Mouse (Mus musculus): ENCODE measurements around the gene Ccdc181. TPM values are rescaled to one million over a fixed set of nuclear protein-coding genes. Genes with fewer than 3 reads are reported as not detected.

Gene Ccdc181
- polyA plus RNA-seq, 1 experiment from 2014 or later = 22.4 TPM

DNA sequence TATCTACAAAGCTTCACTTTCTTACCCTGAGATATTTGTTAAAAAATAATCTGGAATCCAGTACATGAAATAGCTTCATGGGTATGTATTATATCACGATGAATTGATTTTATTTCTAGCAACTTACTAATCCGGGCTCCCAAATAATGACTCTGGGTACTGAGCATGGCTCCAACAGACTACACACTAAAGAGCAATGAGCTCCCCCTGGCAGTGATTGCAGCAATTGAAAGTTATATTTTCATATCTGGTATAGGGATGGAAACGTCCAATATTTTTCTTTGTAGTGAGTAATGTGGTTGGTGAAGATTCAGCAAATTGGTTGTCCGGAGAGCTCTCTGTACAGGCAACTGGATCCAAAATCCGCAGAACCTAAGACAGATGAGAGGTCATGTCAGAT lies 16.7 kb downstream of the Ccdc181 start:
- Histone ChIP-seq H3K4me1 (replicated peaks) (no peaks in the 10 kb centered on the region), H3K4me3 (no peak overlapping the region), H3K27ac (replicated peaks) (no peak overlapping the region), H3K9me3 (no peaks in the 10 kb centered on the region), H3K4me2 (no peak overlapping the region), H3K36me3 (peaks cover 53% of the 10 kb centered on the region), H3K27me3 (no peaks in the 10 kb centered on the region), H3K9ac (no peak overlapping the region)
- ATAC-seq (ENCODE audit: low read depth) = no peak
- 95% methylated on average over 5 of the region's 5 CpGs for WGBS

DNA sequence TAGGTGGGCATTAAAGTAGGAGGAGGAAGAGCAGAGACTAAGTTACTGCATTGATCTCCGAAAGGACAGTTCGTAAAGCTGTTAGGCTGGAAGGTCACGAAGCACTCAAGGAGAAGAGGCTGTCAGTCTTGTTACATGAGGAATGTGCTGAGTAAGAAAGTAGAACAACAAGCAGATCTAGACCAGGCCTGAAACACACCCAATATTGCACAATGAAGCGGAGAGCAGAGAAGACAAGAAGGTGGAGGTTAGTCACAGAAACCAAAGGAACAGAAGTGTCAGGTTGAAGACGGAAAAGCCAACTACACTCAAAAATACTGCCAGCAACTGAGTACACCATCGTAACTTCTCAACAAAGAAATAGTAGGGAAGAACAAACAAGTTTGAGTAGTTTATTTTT lies 18.7 kb downstream of the Ccdc181 start:
- ATAC-seq (ENCODE audit: low read depth) = no peak
- Histone ChIP-seq H3K9me3 (no peaks in the 10 kb centered on the region), H3K27ac (replicated peaks) (no peak overlapping the region), H3K9ac (no peak overlapping the region), H3K4me1 (replicated peaks) (no peaks in the 10 kb centered on the region), H3K4me2 (no peak overlapping the region), H3K4me3 (no peak overlapping the region), H3K27me3 (no peaks in the 10 kb centered on the region), H3K36me3 (peaks cover 70% of the 10 kb centered on the region)
- WGBS = 96% methylated on average over 6 of the region's 6 CpGs

DNA sequence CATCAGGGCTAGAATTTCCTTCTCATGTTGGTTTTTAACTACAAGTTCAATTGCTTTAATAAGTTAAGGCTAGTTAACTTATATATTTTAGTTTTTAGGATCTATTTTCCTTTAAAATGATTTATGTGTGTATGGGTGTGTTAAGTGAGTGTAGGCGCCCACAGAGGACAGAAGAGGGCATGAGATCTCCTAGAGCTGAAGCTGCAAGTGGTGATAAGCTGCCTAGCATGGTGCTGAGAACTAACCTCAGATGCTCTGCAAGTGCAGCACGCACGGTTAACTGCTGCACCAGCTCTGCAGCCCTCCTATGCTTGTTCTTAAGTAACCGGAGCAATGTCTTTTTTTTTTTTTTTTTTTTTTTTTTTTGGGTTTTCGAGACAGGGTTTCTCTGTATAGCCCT lies 21.1 kb downstream of the Ccdc181 start:
- Histone ChIP-seq H3K9me3 (no peaks in the 10 kb centered on the region), H3K27ac (replicated peaks) (no peak overlapping the region), H3K4me2 (no peak overlapping the region), H3K9ac (no peak overlapping the region), H3K36me3 (peaks cover 81% of the 10 kb centered on the region), H3K27me3 (no peaks in the 10 kb centered on the region), H3K4me1 (replicated peaks) (no peaks in the 10 kb centered on the region), H3K4me3 (no peak overlapping the region)
- 95% methylated on average over 4 of the region's 5 CpGs for WGBS
- no peak for ATAC-seq (ENCODE audit: low read depth)

DNA sequence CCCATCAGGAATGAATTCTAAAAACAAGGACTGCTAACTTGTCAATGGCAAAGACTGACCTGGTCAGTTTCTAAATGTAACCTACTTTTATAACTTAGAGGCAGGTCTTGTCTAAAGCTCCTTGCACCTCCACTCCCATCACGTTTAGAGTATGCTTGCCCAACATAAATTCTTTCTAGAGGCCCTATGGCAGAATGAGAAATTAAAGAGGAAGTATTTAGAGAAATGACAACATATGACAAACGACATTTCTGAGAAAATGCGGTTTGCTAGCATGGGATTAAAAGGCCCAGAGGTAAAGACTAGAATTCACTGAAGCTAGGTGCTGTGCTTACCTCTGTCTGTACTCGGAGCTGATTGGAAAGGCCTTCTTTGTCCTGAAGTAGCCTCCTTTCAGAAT lies 26.6 kb downstream of the Ccdc181 start:
- no peaks in the 10 kb centered on the region for H3K27me3 ChIP-seq
- H3K36me3 ChIP-seq = peaks cover 70% of the 10 kb centered on the region
- 93% methylated on average over 4 of the region's 4 CpGs for WGBS
- no peak overlapping the region for H3K27ac ChIP-seq (replicated peaks)
- no peak overlapping the region for H3K9ac ChIP-seq
- H3K4me3 ChIP-seq = no peak overlapping the region
- no peak overlapping the region for H3K4me2 ChIP-seq
- H3K4me1 ChIP-seq (replicated peaks) = peaks cover 16% of the 10 kb centered on the region
- no peaks in the 10 kb centered on the region for H3K9me3 ChIP-seq
- no peak for ATAC-seq (ENCODE audit: low read depth)

DNA sequence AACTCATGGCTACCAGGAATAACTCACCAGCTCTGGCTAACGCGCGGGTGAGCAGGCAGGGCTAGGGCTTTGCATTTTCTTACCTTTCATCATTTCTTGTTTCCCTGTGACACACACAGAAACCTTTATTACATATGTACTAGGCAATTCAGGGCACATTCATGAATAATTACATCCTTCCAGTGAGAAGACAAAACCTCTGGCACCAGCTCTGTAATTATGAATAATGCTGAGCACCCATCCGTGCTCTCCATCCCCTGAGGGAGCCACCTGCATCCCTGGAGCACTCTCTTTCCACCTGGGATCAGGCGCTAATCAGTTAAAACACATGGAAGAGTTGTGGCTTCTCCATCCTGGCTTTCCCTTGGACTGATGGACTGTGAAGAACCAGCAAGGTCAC lies 28.4 kb downstream of the Ccdc181 start, which contains the start of gene Nme7:
TSS of gene Nme7 (plus strand) at position 301 of the 400 bp plus-strand sequence.
- Histone ChIP-seq H3K4me1 (replicated peaks) (peaks cover 25% of the 10 kb centered on the region), H3K36me3 (peaks cover 52% of the 10 kb centered on the region), H3K4me3 (no peak within 1 kb of the TSS), H3K9ac (peak within 1 kb of the TSS; percentile 50; the same call in 1 of the 2 replicates), H3K9me3 (no peaks in the 10 kb centered on the region), H3K27ac (replicated peaks) (no peak within 1 kb of the TSS), H3K27me3 (no peaks in the 10 kb centered on the region), H3K4me2 (no peak within 1 kb of the TSS)
- no peak for ATAC-seq (ENCODE audit: low read depth)
- WGBS = 92% methylated on average over 5 of the region's 5 CpGs

DNA sequence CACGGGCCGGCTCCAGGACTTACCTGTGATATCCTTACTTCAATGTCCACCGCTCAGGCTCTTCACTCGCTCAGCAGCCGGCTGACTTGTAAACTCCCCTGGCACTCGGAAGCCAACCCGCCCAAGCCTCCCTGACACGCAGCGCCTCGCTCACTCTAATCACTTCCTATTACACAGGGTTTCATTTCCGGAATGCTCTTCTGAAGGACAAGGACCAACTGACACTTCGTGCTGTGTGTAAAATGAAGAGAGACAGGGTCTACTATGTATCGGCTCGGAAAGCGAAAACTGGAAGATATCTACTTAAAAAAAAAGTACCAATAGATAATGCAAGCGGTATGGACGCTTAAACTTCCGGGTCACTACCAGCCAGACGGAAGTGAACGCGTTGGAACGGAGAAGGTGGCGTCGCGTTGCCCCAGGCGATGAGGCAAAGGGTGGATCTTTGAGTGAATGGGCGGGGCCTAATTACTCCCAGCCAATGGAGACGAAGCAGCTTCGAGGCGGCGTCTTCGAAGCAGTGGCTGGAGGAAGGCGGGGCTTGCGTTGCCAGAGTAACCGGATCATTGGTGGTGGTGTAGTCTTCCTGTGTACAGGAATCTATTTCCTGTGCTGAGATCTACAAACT lies 31.9 kb downstream of the Ccdc181 start, which contains the start of gene Blzf1:
TSS of gene Blzf1 (minus strand) at position 366 of the 628 bp plus-strand sequence.
- Histone ChIP-seq H3K4me2 (peak within 1 kb of the TSS; percentile 86), H3K27ac (replicated peaks) (peak within 1 kb of the TSS; percentile 76), H3K27me3 (no peaks in the 10 kb centered on the region), H3K36me3 (peaks cover 20% of the 10 kb centered on the region), H3K9ac (peak within 1 kb of the TSS; percentile 79), H3K4me3 (peak within 1 kb of the TSS; percentile 79), H3K9me3 (no peaks in the 10 kb centered on the region), H3K4me1 (replicated peaks) (peaks cover 29% of the 10 kb centered on the region)
- peak; percentile 99 for ATAC-seq (ENCODE audit: low read depth)
- WGBS = under 1% methylated on average over 35 of the region's 35 CpGs

DNA sequence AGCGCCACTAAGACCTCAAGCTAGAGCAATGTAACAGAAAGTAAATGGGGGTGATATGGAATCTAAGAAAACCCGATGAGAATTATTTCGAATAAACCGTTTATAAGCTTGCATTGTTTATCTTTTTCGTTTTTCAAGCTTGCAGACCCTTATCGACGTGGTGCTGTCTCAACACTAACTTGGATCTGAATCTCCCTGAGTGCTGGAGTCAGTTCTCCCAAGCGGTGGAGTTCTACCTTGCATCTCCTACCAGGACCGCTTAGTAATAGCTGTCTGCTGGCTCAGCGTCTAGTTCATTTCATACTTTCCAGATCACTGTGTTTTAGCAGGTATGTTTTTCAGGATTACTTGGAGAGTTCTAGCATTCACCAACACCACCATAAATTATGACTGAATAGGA lies 32.5 kb downstream of the Ccdc181 start:
- WGBS = 11% methylated on average over 10 of the region's 10 CpGs
- peak; percentile 32 for ATAC-seq (ENCODE audit: low read depth)
- no peaks in the 10 kb centered on the region for H3K9me3 ChIP-seq
- H3K27me3 ChIP-seq = no peaks in the 10 kb centered on the region
- peaks cover 29% of the 10 kb centered on the region for H3K4me1 ChIP-seq (replicated peaks)
- H3K27ac ChIP-seq (replicated peaks) = peak overlapping the region; percentile 71
- H3K36me3 ChIP-seq = peaks cover 19% of the 10 kb centered on the region
- H3K9ac ChIP-seq = peak overlapping the region; percentile 72
- H3K4me3 ChIP-seq = peak overlapping the region; percentile 79
- peak overlapping the region; percentile 86 for H3K4me2 ChIP-seq

DNA sequence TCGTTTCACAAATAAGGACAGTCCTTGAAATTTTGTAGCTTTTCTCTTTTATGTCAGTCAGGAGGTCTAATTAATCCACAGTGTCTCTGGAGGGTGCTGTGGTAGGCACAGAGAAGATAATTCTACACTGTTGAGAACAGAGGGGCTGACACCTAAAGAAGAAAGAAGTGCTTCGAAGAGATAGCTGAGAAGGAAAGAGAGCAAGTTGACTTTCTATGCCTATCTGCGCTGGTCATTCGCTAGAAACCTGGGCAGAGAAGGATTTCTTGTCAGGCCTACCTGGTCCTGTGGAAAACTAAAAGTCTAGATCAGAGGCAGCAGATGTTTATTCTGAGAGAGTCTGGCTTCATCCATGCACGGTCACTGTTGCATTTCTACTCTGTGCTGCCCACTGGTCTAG lies 38.7 kb downstream of the Ccdc181 start:
- H3K36me3 ChIP-seq = peaks cover 24% of the 10 kb centered on the region
- no peak for ATAC-seq (ENCODE audit: low read depth)
- no peak overlapping the region for H3K27ac ChIP-seq (replicated peaks)

DNA sequence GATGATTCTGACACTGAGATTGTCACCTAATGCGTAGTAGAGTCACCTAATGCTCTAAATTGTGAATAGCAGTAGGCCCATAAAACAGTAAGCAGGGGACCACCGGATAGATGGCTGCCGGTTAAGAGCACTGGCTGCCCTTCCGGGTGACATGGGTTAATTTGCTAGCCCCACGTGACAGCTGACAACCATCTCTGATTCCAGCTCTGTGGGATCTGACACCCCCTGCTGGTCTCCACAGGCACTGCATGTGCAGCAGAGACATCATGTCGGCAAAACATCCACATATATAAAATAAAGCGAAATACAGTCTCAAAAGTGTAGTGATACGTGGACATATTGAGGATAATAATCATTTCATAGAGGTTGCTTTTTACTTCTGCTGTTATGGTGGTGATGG lies 39.9 kb downstream of the Ccdc181 start:
- H3K4me3 ChIP-seq = no peak overlapping the region
- H3K27ac ChIP-seq (replicated peaks) = no peak overlapping the region
- no peaks in the 10 kb centered on the region for H3K9me3 ChIP-seq
- H3K36me3 ChIP-seq = peaks cover 24% of the 10 kb centered on the region
- ATAC-seq (ENCODE audit: low read depth) = no peak
- H3K9ac ChIP-seq = no peak overlapping the region
- no peaks in the 10 kb centered on the region for H3K27me3 ChIP-seq
- H3K4me1 ChIP-seq (replicated peaks) = 0 out of 2 replicates have a peak, but pooled peaks cover 4% of the 10 kb centered on the region
- 66% methylated on average over 8 of the region's 8 CpGs for WGBS
- H3K4me2 ChIP-seq = no peak overlapping the region

More for the DNA sequence above, 38.7 kb downstream of the Ccdc181 start:
- Histone ChIP-seq H3K27me3 (no peaks in the 10 kb centered on the region), H3K4me2 (no peak overlapping the region), H3K4me3 (no peak overlapping the region), H3K4me1 (replicated peaks) (peaks cover 5% of the 10 kb centered on the region; the same call in 1 of the 2 replicates), H3K9ac (no peak overlapping the region), H3K9me3 (no peaks in the 10 kb centered on the region)
- 96% methylated on average over 5 of the region's 5 CpGs for WGBS

DNA sequence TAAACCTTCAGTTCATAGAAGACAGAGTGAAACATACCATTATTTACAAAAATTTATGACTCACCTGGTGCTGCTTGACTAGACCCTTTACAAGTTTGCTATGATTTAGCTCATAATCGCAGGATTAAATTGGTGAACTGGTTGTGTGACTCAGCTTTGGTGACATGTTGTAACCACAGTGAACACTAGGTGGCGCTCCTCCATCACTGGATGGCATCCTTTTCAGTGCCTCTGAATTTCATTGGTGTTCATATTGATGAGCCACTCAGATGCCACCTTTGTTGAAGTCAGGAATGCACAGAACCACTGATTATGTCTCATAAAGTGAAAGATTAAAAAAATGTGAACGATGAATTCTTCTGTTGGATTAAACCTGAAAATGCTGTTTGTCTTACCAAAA lies 41.3 kb downstream of the Ccdc181 start:
- H3K9ac ChIP-seq = no peak overlapping the region
- peak; percentile 71 for ATAC-seq (ENCODE audit: low read depth)
- H3K27ac ChIP-seq (replicated peaks) = no peak overlapping the region
- 0 out of 2 replicates have a peak, but pooled peaks cover 13% of the 10 kb centered on the region for H3K4me1 ChIP-seq (replicated peaks)
- peaks cover 24% of the 10 kb centered on the region for H3K36me3 ChIP-seq
- H3K4me2 ChIP-seq = no peak overlapping the region
- 39% methylated on average over 3 of the region's 3 CpGs for WGBS
- H3K9me3 ChIP-seq = no peaks in the 10 kb centered on the region
- H3K27me3 ChIP-seq = no peaks in the 10 kb centered on the region
- H3K4me3 ChIP-seq = no peak overlapping the region

DNA sequence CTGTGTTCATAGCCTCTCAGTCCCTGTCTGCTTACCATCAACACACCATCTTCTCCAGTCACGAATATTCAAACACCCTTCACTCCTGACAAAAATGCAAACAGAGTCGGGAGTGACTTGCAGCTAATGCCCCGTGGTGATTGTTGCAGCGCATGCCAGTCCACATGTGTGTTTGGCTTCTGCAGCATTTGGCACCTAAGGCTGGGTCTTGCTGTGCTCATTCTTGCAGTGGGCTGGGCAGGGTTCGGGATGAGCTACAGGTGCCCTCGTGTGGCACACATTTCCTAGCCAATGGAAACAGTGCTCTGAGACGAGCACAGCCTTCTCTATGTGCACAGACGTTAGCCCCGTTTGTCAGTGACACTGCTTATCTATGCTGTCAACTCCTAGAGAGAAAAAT lies 41.9 kb downstream of the Ccdc181 start:
- Histone ChIP-seq H3K36me3 (peaks cover 24% of the 10 kb centered on the region), H3K9me3 (no peaks in the 10 kb centered on the region), H3K4me1 (replicated peaks) (0 out of 2 replicates have a peak, but pooled peaks cover 13% of the 10 kb centered on the region), H3K9ac (0 out of 2 replicates have a peak overlapping the region, but pooled peaks have one; percentile 34), H3K27ac (replicated peaks) (no peak overlapping the region), H3K4me2 (no peak overlapping the region), H3K27me3 (no peaks in the 10 kb centered on the region), H3K4me3 (no peak overlapping the region)
- ATAC-seq (ENCODE audit: low read depth) = 0 out of 2 replicates have a peak, but pooled peaks have one; percentile 13
- WGBS = 87% methylated on average over 9 of the region's 9 CpGs

DNA sequence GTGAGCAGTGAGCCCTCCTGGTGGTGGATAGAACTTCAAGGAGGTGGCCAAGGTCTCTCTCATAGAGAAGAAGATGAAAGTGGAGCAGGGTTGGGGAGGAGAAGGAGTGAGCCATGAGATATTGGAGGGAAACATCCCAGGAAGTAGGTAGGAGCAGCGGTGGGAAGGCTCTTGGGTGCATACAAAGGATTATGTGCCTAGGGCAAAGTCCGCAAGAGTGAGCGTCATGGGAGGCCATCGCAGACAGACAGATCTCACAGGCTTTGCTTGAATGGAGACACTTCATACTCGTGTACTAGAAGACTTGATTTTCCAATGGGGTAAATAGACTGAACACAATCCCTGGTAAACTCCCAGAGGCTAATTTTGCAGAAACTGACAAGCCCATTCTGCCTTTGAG lies 43.1 kb downstream of the Ccdc181 start:
- Histone ChIP-seq H3K36me3 (peaks cover 13% of the 10 kb centered on the region; the same call in 1 of the 2 replicates), H3K4me2 (no peak overlapping the region), H3K4me1 (replicated peaks) (0 out of 2 replicates have a peak, but pooled peaks cover 13% of the 10 kb centered on the region), H3K9ac (no peak overlapping the region), H3K27me3 (no peaks in the 10 kb centered on the region), H3K9me3 (no peaks in the 10 kb centered on the region), H3K4me3 (no peak overlapping the region), H3K27ac (replicated peaks) (no peak overlapping the region)
- WGBS = 92% methylated on average over 5 of the region's 5 CpGs
- ATAC-seq (ENCODE audit: low read depth) = no peak

All from neural tube, embryonic 13.5 days (tissue).